Mouse (Mus musculus) kidney, postnatal 4 days (tissue): ENCODE measurements around the gene Olfr944.

ENCODE experiments used
- DNase-seq, 2 experiments: peaks; one replicate each; pipeline ENCODE4 v3.0.0; 2021; ENCODE audit warnings: mixed read lengths in 2 of 2

Olfr944 gene

GRCm38 (mm10) chr9:39201620-39202019 is at the start of gene Olfr944:
Olfr944 (plus strand) TSS chr9:39201920.
- DNase-seq, result no peak

- DNase-seq, result no peak
Observed at GRCm38 (mm10) chr9:39152401-39152800, 49.3 kb upstream of the Olfr944 start.

GRCm38 (mm10) chr9:39166004-39166403 is 35.7 kb upstream of the Olfr944 start, which contains the start of gene Olfr943:
Olfr943 (plus strand) TSS chr9:39166304.
- no peak for DNase-seq

- no peak for DNase-seq
Observed at GRCm38 (mm10) chr9:39249894-39250293, 48.2 kb downstream of the Olfr944 start, which contains the start of gene Olfr1537. Olfr1537 (minus strand) TSS chr9:39249994.
